Mouse (Mus musculus): Measurements from ENCODE around the gene 4930430A15Rik.

DNA sequence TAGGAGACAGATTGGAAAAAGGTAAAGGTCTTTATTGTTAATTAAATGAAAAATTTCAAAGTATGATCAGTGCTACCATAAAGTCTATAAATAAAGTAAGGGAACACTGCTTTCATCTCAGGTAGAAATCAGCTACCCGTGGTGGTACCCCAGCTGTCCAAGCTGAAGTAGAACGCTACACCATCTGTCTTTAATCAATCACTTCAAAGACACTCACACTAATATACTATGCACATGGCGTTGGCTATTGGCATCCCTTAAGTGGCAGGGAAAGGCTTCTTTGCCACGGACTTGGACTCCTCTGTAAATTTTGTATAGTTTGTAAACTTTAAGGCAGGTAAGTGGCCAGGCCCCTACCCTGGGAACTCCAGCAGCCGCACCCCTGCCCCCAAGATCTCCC is 93.7 kb downstream of the 4930430A15Rik start:
- TF ChIP-seq GATA1 (IDR thresholded peaks at IDR 0.05; ENCODE audit: borderline replicate concordance, low read length) (no peak), FLI1 (IDR thresholded peaks at IDR 0.05; ENCODE audit: low read length) (no peak)
